Comparison of ENCODE assay signal across 32 mouse cellular contexts in the genomic region with DNA sequence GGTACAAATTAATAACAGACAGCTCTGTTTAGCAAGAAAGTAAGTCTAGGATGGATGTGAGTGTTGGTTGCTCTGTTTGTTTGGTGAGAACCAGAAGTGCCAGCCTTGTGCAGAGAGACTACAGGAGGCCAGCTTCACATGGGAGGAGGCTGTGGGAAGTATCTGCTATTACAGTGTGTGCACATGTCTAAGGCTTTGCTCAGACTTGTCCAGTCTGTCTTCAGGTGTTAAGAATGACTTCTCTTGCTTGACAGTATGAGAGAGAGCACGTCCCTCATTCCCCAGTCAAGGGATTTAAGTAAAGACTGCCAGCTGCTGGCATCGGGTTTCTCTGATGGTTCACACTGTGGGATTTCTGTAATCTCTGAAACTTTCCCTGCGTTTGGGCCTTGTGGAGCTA.
A peak's percentile ranks its signal among the peaks of the same experiment; 100 is the strongest.
DNase-seq lines count a peak whose midpoint lies in the region; ATAC-seq and TF ChIP-seq lines count a peak whose summit lies in the region.
"Had no signal": no experiment of that assay in that cellular context is flagged by ENCODE, and none has a peak within 500 bp of the region (broad histone marks: within the 10 kb centered on the region; RNA-seq: fewer than 3 reads in every experiment).

No protein-coding gene starts in this region.

- no peak overlapping the region for H3K9ac ChIP-seq in embryonic facial prominence, embryonic 11.5 days (replicated peaks; ENCODE audit: low read length)
- no peak overlapping the region for H3K9ac ChIP-seq in limb, embryonic 14.5 days (ENCODE audit: low read depth, low read length, severe bottlenecking)
- no peak overlapping the region for H3K9ac ChIP-seq in stomach, postnatal 0 days (ENCODE audit: low read length)
- H3K9ac ChIP-seq in midbrain, embryonic 13.5 days (replicated peaks): no peak overlapping the region
- H3K9ac ChIP-seq: hindbrain, embryonic 12.5 days; intestine, embryonic 15.5 days; lung, embryonic 15.5 days; neural tube, embryonic 12.5 days had no signal

- no peaks in the 10 kb centered on the region for H3K27me3 ChIP-seq in embryonic facial prominence, embryonic 11.5 days (ENCODE audit: control insufficient read depth, insufficient read depth, low read length)
- no peaks in the 10 kb centered on the region for H3K27me3 ChIP-seq in embryonic facial prominence, embryonic 10.5 days (replicated peaks; ENCODE audit: low read depth, poor library complexity, severe bottlenecking)
- H3K27me3 ChIP-seq in limb, embryonic 14.5 days (ENCODE audit: control insufficient read depth, insufficient read depth, low read length): no peaks in the 10 kb centered on the region
- no peaks in the 10 kb centered on the region for H3K27me3 ChIP-seq in stomach, postnatal 0 days (ENCODE audit: control insufficient read depth, insufficient read depth, low read length)
- no peaks in the 10 kb centered on the region for H3K27me3 ChIP-seq in midbrain, embryonic 13.5 days
- H3K27me3 ChIP-seq: CH12.LX; hindbrain, embryonic 12.5 days; intestine, embryonic 15.5 days; lung, embryonic 15.5 days; neural tube, embryonic 12.5 days had no signal

- no peak for ATAC-seq in embryonic facial prominence, embryonic 11.5 days (replicated peaks; ENCODE audit: insufficient number of reproducible peaks, low FRiP score, low TSS enrichment, low read depth)
- ATAC-seq in limb, embryonic 14.5 days (ENCODE audit: low FRiP score, low read depth): no peak
- ATAC-seq in stomach, postnatal 0 days (ENCODE audit: low FRiP score, low TSS enrichment): 0 out of 2 replicates have a peak, but pooled peaks have one; percentile 42
- ATAC-seq in midbrain, embryonic 13.5 days: no peak
- ATAC-seq: forebrain, embryonic 14.5 days; hindbrain, postnatal 0 days; intestine, embryonic 15.5 days had no signal

- TF ChIP-seq POLR2A in limb, embryonic 14.5 days (IDR thresholded peaks at IDR 0.05; ENCODE audit: borderline replicate concordance, extremely low read depth, insufficient read depth, insufficient read length): no peak

- TF ChIP-seq CTCF in stomach, postnatal 0 days (IDR thresholded peaks at IDR 0.05; ENCODE audit: low read depth): no peak
- TF ChIP-seq CTCF in left cerebral cortex, adult 2 months (IDR thresholded peaks at IDR 0.05): no peak

- no peaks in the 10 kb centered on the region for H3K9me3 ChIP-seq in embryonic facial prominence, embryonic 11.5 days (replicated peaks; ENCODE audit: control insufficient read depth, low read length)
- H3K9me3 ChIP-seq in embryonic facial prominence, embryonic 10.5 days: no peaks in the 10 kb centered on the region
- no peaks in the 10 kb centered on the region for H3K9me3 ChIP-seq in limb, embryonic 14.5 days (ENCODE audit: control insufficient read depth, low read length)
- H3K9me3 ChIP-seq in stomach, postnatal 0 days (ENCODE audit: control insufficient read depth, low read length): no peaks in the 10 kb centered on the region
- H3K9me3 ChIP-seq in midbrain, embryonic 13.5 days: no peaks in the 10 kb centered on the region
- H3K9me3 ChIP-seq: hindbrain, embryonic 12.5 days; intestine, embryonic 15.5 days; lung, embryonic 15.5 days; neural tube, embryonic 12.5 days had no signal

- H3K4me3 ChIP-seq in embryonic facial prominence, embryonic 11.5 days (ENCODE audit: low read depth, low read length): no peak overlapping the region
- H3K4me3 ChIP-seq in embryonic facial prominence, embryonic 10.5 days: no peak overlapping the region
- no peak overlapping the region for H3K4me3 ChIP-seq in limb, embryonic 14.5 days (replicated peaks; ENCODE audit: low read length)
- no peak overlapping the region for H3K4me3 ChIP-seq in stomach, postnatal 0 days (ENCODE audit: low read depth, low read length)
- no peak overlapping the region for H3K4me3 ChIP-seq in midbrain, embryonic 13.5 days (replicated peaks)
- no peak overlapping the region for H3K4me3 ChIP-seq in left cerebral cortex, adult 2 months
- H3K4me3 ChIP-seq: hindbrain, embryonic 12.5 days; intestine, embryonic 15.5 days; lung, embryonic 15.5 days; myocyte; neural tube, embryonic 12.5 days had no signal

- H3K4me1 ChIP-seq in embryonic facial prominence, embryonic 11.5 days (ENCODE audit: control insufficient read depth, insufficient read depth, low read length): no peaks in the 10 kb centered on the region
- no peaks in the 10 kb centered on the region for H3K4me1 ChIP-seq in embryonic facial prominence, embryonic 10.5 days
- H3K4me1 ChIP-seq in limb, embryonic 14.5 days (ENCODE audit: control insufficient read depth, insufficient read depth, low read length): 0 out of 2 replicates have a peak, but pooled peaks cover 4% of the 10 kb centered on the region
- no peaks in the 10 kb centered on the region for H3K4me1 ChIP-seq in stomach, postnatal 0 days (replicated peaks; ENCODE audit: control insufficient read depth, insufficient read depth)
- no peaks in the 10 kb centered on the region for H3K4me1 ChIP-seq in midbrain, embryonic 13.5 days (replicated peaks)
- H3K4me1 ChIP-seq: hindbrain, embryonic 12.5 days; intestine, embryonic 15.5 days; lung, embryonic 15.5 days; neural tube, embryonic 12.5 days had no signal

- intact Hi-C loops in left cerebral cortex, adult 2 months (cut with DNase I): no loop called here

- no peak overlapping the region for H3K27ac ChIP-seq in embryonic facial prominence, embryonic 11.5 days (replicated peaks; ENCODE audit: low read depth, low read length)
- H3K27ac ChIP-seq in embryonic facial prominence, embryonic 10.5 days (replicated peaks): no peak overlapping the region
- H3K27ac ChIP-seq in limb, embryonic 14.5 days (replicated peaks; ENCODE audit: low read depth, low read length): no peak overlapping the region
- H3K27ac ChIP-seq in stomach, postnatal 0 days (replicated peaks): peak overlapping the region; percentile 74
- H3K27ac ChIP-seq in midbrain, embryonic 13.5 days: no peak overlapping the region
- H3K27ac ChIP-seq in left cerebral cortex, adult 2 months: no peak overlapping the region
- H3K27ac ChIP-seq: hindbrain, embryonic 12.5 days; hindbrain, postnatal 0 days; intestine, embryonic 15.5 days; kidney, postnatal 0 days; lung, embryonic 15.5 days; neural tube, embryonic 12.5 days had no signal

- peak; percentile 11 for DNase-seq in embryonic facial prominence, embryonic 11.5 days (ENCODE audit: low spot score)
- DNase-seq in embryonic facial prominence, embryonic 10.5 days (ENCODE audit: low spot score): no peak
- DNase-seq in fibroblast of lung, adult 2 months (ENCODE audit: low read depth): peak; percentile 42
- peak; percentile 7 for DNase-seq in limb, embryonic 14.5 days (ENCODE audit: low spot score)
- DNase-seq in stomach, postnatal 0 days (ENCODE audit: low spot score): no peak
- no peak for DNase-seq in layer of hippocampus, adult 11-12 months (ENCODE audit: low spot score)
- no peak for DNase-seq in left cerebral cortex, adult 2 months (ENCODE audit: extremely low spot score in 1 of 2, low spot score in 2 of 2)
- DNase-seq: adrenal gland, postnatal 10 days; cerebellum, adult 11 months; cerebellum, adult 9-10 months; gastrocnemius, postnatal 25 days; heart, adult 18-20 months; heart, postnatal 36 days; kidney, adult 8-10 months; kidney, postnatal 4 days; layer of hippocampus, adult 9-11 months; lung, postnatal 36 days; right cerebral cortex, postnatal 4 days; thymus, adult 18-20 months; thymus, postnatal 36 days had no signal

- TF ChIP-seq EP300 in stomach, postnatal 0 days (optimal IDR thresholded peaks at IDR 0.05): no peak

- H3K4me2 ChIP-seq in embryonic facial prominence, embryonic 11.5 days (ENCODE audit: low read depth, low read length): no peak overlapping the region
- H3K4me2 ChIP-seq in limb, embryonic 14.5 days (replicated peaks; ENCODE audit: low read depth, low read length, severe bottlenecking): no peak overlapping the region
- no peak overlapping the region for H3K4me2 ChIP-seq in stomach, postnatal 0 days (replicated peaks; ENCODE audit: low read depth)
- no peak overlapping the region for H3K4me2 ChIP-seq in midbrain, embryonic 13.5 days (replicated peaks)
- H3K4me2 ChIP-seq: heart, embryonic 11.5 days; hindbrain, embryonic 12.5 days; intestine, embryonic 15.5 days; lung, embryonic 15.5 days; midbrain, embryonic 11.5 days; neural tube, embryonic 12.5 days had no signal

- H3K36me3 ChIP-seq in embryonic facial prominence, embryonic 11.5 days (replicated peaks; ENCODE audit: control insufficient read depth, insufficient read depth, low read depth, low read length): no peaks in the 10 kb centered on the region; the same call in 1 of the 2 replicates
- H3K36me3 ChIP-seq in embryonic facial prominence, embryonic 10.5 days (replicated peaks): peaks cover 83% of the 10 kb centered on the region
- peaks cover 49% of the 10 kb centered on the region for H3K36me3 ChIP-seq in limb, embryonic 14.5 days (ENCODE audit: control insufficient read depth, insufficient read depth, low read length)
- peaks cover 6% of the 10 kb centered on the region for H3K36me3 ChIP-seq in stomach, postnatal 0 days (ENCODE audit: control insufficient read depth, insufficient read depth, low read length)
- peaks cover 76% of the 10 kb centered on the region for H3K36me3 ChIP-seq in midbrain, embryonic 13.5 days

- WGBS in embryonic facial prominence, embryonic 11.5 days: 76% methylated on average over 3 of the region's 3 CpGs
- WGBS in embryonic facial prominence, embryonic 10.5 days: 76% methylated on average over 3 of the region's 3 CpGs
- WGBS in limb, embryonic 14.5 days: 61% methylated on average over 3 of the region's 3 CpGs
- 69% methylated on average over 3 of the region's 3 CpGs for WGBS in stomach, postnatal 0 days
- WGBS in midbrain, embryonic 13.5 days: 78% methylated on average over 3 of the region's 3 CpGs

Comparison
In these comparisons a context has a peak if more than half of its experiments do, and no peak if none do; other contexts are left out.
1. DNase-seq: peak in embryonic facial prominence, embryonic 11.5 days (single experiment), fibroblast of lung, adult 2 months (single experiment) and limb, embryonic 14.5 days (single experiment); none in embryonic facial prominence, embryonic 10.5 days (single experiment), stomach, postnatal 0 days (single experiment), layer of hippocampus, adult 11-12 months (single experiment) and left cerebral cortex, adult 2 months (0 of 2).